Mouse (Mus musculus): ENCODE data around the gene Sh3bgrl3. TPM values are rescaled to one million over a fixed set of nuclear protein-coding genes. Genes with fewer than 3 reads are reported as not detected.
"Not testable (repeated sequence)": the region's sequence is repeated elsewhere in the genome, so short reads cannot be mapped to it uniquely, and the experiment has no call there.

Sh3bgrl3 gene
- polyA plus RNA-seq, 1 experiment = 911 TPM

DNA sequence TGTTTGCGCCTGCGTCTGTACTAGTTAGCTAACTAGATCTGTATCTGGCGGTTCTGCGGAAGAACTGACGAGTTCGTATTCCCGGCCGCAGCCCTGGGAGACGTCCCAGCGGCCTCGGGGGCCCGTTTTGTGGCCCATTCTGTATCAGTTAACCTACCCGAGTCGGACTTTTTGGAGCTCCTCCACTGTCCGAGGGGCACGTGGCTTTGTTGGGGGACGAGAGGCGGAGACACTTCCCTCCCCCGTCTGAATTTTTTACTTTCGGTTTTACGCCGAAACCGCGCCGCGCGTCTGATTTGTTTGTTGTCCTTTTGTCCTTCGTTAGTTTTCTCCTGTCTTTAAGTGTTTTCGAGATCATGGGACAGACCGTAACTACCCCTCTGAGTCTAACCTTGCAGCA lies 31.5 kb upstream of the Sh3bgrl3 start:
- H3K4me1 ChIP-seq (ENCODE audit: control insufficient read depth, insufficient read depth, insufficient read length, low read length); H3K27me3 ChIP-seq (ENCODE audit: control insufficient read depth, insufficient read depth, low read length); H3K36me3 ChIP-seq (ENCODE audit: control insufficient read depth, insufficient read depth, low read length): not testable (repeated sequence)
- Histone ChIP-seq H3K27ac (ENCODE audit: insufficient read depth, low read depth, low read length) (peak overlapping the region; percentile 78), H3K4me3 (ENCODE audit: low read depth, low read length) (peak overlapping the region; percentile 65)
- peak; percentile 14; the same call in 1 of the 2 replicates for TF ChIP-seq POLR2A (IDR thresholded peaks at IDR 0.05; ENCODE audit: low read depth, low read length)
- WGBS = 8% methylated on average over 30 of the region's 30 CpGs

DNA sequence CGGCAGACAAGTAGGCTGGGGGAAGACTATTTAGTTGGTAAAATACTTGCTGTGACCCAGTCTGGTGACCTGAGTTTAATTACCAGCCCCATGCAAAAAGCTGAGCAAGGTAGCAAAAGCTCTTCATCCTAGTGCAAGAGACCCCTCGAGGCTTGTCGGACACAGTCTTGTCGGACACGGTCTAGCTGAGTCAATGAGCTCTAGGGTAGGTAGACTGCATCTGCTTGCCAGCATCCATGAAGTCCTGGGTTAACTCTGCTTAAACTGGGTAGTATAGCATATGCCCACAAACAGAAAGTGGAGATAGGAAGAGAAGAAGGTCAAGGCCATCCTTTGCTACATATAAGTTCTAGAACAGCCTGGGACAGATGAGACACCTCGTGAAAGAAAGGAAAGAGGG lies 30.2 kb upstream of the Sh3bgrl3 start:
- Histone ChIP-seq H3K4me1 (ENCODE audit: control insufficient read depth, insufficient read depth, insufficient read length, low read length) (peaks cover 7% of the 10 kb centered on the region; the same call in 1 of the 2 replicates), H3K27ac (ENCODE audit: insufficient read depth, low read depth, low read length) (0 out of 2 replicates have a peak overlapping the region, but pooled peaks have one; percentile 52), H3K4me3 (ENCODE audit: low read depth, low read length) (no peak overlapping the region), H3K27me3 (ENCODE audit: control insufficient read depth, insufficient read depth, low read length) (no peaks in the 10 kb centered on the region), H3K36me3 (ENCODE audit: control insufficient read depth, insufficient read depth, low read length) (peaks cover 4% of the 10 kb centered on the region; the same call in 1 of the 2 replicates)
- 85% methylated on average over 6 of the region's 6 CpGs for WGBS
- TF ChIP-seq POLR2A (IDR thresholded peaks at IDR 0.05; ENCODE audit: low read depth, low read length) (no peak), CTCF (IDR thresholded peaks at IDR 0.05; ENCODE audit: extremely low read depth, insufficient read length, insufficient replicate concordance, low read depth, low read length) (no peak)

DNA sequence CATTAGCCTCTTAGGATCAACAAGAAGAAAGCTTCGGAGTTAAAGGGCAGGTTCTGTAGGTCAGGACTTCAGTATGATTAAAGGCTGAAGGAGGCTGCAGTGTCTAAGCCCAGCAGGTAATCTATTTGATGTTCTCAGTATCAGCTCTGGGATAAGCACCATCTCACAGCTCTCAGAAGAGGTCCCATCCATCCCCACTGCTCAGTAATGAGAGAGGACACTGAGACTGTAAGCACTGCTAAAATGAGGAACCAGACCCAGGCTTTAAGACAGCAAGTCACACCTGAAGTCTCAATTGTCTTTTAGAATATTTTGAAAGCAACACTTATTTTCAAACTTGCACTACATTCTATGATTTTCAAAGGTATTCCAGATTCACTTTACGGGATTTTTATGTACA lies 29.0 kb upstream of the Sh3bgrl3 start:
- Histone ChIP-seq H3K27ac (ENCODE audit: insufficient read depth, low read depth, low read length) (no peak overlapping the region), H3K4me1 (ENCODE audit: control insufficient read depth, insufficient read depth, insufficient read length, low read length) (peaks cover 7% of the 10 kb centered on the region; the same call in 1 of the 2 replicates), H3K36me3 (ENCODE audit: control insufficient read depth, insufficient read depth, low read length) (peaks cover 7% of the 10 kb centered on the region; the same call in 1 of the 2 replicates), H3K4me3 (ENCODE audit: low read depth, low read length) (no peak overlapping the region), H3K27me3 (ENCODE audit: control insufficient read depth, insufficient read depth, low read length) (no peaks in the 10 kb centered on the region)
- TF ChIP-seq CTCF (IDR thresholded peaks at IDR 0.05; ENCODE audit: extremely low read depth, insufficient read length, insufficient replicate concordance, low read depth, low read length) (no peak), POLR2A (IDR thresholded peaks at IDR 0.05; ENCODE audit: low read depth, low read length) (no peak)
- 77% methylated on average over 2 of the region's 2 CpGs for WGBS

DNA sequence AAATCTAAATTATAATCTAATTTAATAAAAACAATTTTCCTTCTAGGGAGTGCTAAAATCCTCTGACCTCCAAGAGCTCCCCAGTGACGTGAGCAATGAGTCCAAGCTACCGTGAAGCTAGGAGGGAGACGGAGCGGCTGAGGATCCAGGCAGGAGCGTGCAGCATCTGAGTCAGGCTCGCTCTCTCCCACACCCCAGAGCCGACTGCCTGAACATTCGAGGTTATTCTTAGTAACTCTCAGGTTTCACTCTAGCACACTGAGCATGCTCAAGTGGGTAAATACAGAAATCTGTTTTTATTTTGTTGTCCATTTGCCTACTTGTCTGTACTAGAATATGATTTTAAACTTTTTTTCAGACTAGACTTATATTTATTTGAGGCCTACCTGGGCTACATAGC lies 28.2 kb upstream of the Sh3bgrl3 start:
- 85% methylated on average over 8 of the region's 8 CpGs for WGBS
- TF ChIP-seq POLR2A (IDR thresholded peaks at IDR 0.05; ENCODE audit: low read depth, low read length) (no peak), CTCF (IDR thresholded peaks at IDR 0.05; ENCODE audit: extremely low read depth, insufficient read length, insufficient replicate concordance, low read depth, low read length) (no peak)

DNA sequence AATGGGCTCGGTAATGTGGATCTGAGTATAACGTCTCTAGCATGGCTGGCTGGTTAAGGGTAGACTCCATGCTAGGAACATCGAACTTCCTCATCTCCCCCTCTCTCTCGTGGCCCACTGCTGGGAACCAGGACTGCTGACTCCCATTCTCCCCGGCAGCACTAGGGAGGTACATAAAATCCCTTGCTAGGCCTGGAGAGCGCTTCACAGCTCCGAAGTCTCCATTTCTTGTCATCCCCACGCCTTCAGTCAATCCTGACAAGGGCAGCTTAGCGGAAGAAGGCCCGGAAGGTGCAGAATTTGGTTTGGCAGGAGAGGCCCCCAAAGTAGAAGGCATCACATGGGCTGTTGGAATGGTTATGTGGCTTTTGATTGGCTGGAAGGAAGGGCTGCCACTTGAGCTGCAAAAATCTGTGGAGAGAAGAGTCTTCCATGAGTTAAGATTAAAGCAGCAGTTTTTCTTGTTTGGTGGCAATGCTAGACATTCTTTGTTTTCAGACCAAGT lies 27.4 kb upstream of the Sh3bgrl3 start:
- Histone ChIP-seq H3K4me3 (ENCODE audit: low read depth, low read length) (no peak overlapping the region), H3K36me3 (ENCODE audit: control insufficient read depth, insufficient read depth, low read length) (peaks cover 20% of the 10 kb centered on the region), H3K4me1 (ENCODE audit: control insufficient read depth, insufficient read depth, insufficient read length, low read length) (peaks cover 7% of the 10 kb centered on the region; the same call in 1 of the 2 replicates), H3K27me3 (ENCODE audit: control insufficient read depth, insufficient read depth, low read length) (no peaks in the 10 kb centered on the region), H3K27ac (ENCODE audit: insufficient read depth, low read depth, low read length) (no peak overlapping the region)
- WGBS = 95% methylated on average over 10 of the region's 10 CpGs
- TF ChIP-seq POLR2A (IDR thresholded peaks at IDR 0.05; ENCODE audit: low read depth, low read length) (no peak), CTCF (IDR thresholded peaks at IDR 0.05; ENCODE audit: extremely low read depth, insufficient read length, insufficient replicate concordance, low read depth, low read length) (no peak)

More for the DNA sequence above, 28.2 kb upstream of the Sh3bgrl3 start:
- peaks cover 13% of the 10 kb centered on the region for H3K36me3 ChIP-seq (ENCODE audit: control insufficient read depth, insufficient read depth, low read length)
- H3K27ac ChIP-seq (ENCODE audit: insufficient read depth, low read depth, low read length) = no peak overlapping the region
- no peaks in the 10 kb centered on the region for H3K27me3 ChIP-seq (ENCODE audit: control insufficient read depth, insufficient read depth, low read length)
- no peak overlapping the region for H3K4me3 ChIP-seq (ENCODE audit: low read depth, low read length)
- peaks cover 7% of the 10 kb centered on the region; the same call in 1 of the 2 replicates for H3K4me1 ChIP-seq (ENCODE audit: control insufficient read depth, insufficient read depth, insufficient read length, low read length)

DNA sequence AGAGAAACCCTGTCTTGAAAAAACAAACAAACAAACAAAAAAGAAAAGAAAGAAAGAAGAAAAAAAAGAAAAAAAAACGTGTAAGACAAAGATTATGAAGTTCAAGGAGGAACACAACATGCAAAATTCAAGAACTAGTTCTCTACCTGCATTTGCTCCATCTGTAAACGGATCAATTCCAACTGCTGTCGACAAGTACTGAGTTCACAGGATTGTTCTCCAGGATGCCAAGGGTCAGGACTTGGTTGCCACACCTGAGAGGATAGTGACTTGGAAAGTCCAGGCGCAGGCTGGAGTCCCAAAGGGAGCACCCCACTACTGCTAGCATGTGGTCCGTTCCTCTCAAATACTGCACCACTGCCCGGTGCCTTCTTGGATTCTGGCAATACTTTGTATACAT lies 26.9 kb upstream of the Sh3bgrl3 start:
- Histone ChIP-seq H3K4me3 (ENCODE audit: low read depth, low read length) (no peak overlapping the region), H3K27me3 (ENCODE audit: control insufficient read depth, insufficient read depth, low read length) (no peaks in the 10 kb centered on the region), H3K4me1 (ENCODE audit: control insufficient read depth, insufficient read depth, insufficient read length, low read length) (peaks cover 7% of the 10 kb centered on the region; the same call in 1 of the 2 replicates), H3K36me3 (ENCODE audit: control insufficient read depth, insufficient read depth, low read length) (peaks cover 21% of the 10 kb centered on the region), H3K27ac (ENCODE audit: insufficient read depth, low read depth, low read length) (no peak overlapping the region)
- TF ChIP-seq CTCF (IDR thresholded peaks at IDR 0.05; ENCODE audit: extremely low read depth, insufficient read length, insufficient replicate concordance, low read depth, low read length) = no peak
- no peak for TF ChIP-seq POLR2A (IDR thresholded peaks at IDR 0.05; ENCODE audit: low read depth, low read length)
- WGBS = 82% methylated on average over 6 of the region's 6 CpGs

DNA sequence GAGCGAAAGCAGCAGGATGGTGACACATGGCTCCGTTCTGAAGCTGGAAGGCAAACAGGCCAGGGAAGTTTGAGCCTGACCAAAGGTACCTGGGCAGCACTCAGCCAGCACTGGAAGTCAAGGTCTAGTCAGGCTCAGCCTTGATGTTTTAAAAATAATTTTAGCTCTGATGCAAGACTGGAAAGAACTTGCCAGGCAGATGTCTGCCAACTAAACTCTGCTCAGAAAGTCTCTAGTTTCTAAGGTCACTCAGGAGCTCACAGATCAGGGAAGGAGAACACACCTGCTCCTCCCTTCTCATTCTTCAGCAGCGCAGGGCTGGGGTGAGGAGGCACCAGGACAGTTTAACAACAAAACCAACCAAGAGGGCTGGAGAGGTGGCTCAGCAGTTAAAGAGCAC lies 25.8 kb upstream of the Sh3bgrl3 start:
- 94% methylated on average over 3 of the region's 3 CpGs for WGBS
- TF ChIP-seq CTCF (IDR thresholded peaks at IDR 0.05; ENCODE audit: extremely low read depth, insufficient read length, insufficient replicate concordance, low read depth, low read length) = no peak
- no peak for TF ChIP-seq POLR2A (IDR thresholded peaks at IDR 0.05; ENCODE audit: low read depth, low read length)
- Histone ChIP-seq H3K4me3 (ENCODE audit: low read depth, low read length) (no peak overlapping the region), H3K27me3 (ENCODE audit: control insufficient read depth, insufficient read depth, low read length) (no peaks in the 10 kb centered on the region), H3K36me3 (ENCODE audit: control insufficient read depth, insufficient read depth, low read length) (peaks cover 23% of the 10 kb centered on the region), H3K27ac (ENCODE audit: insufficient read depth, low read depth, low read length) (no peak overlapping the region), H3K4me1 (ENCODE audit: control insufficient read depth, insufficient read depth, insufficient read length, low read length) (peaks cover 7% of the 10 kb centered on the region; the same call in 1 of the 2 replicates)

All from small intestine, adult 2 months (tissue).